Comparison of ENCODE assay signal across 16 mouse cellular contexts in the genomic region with DNA sequence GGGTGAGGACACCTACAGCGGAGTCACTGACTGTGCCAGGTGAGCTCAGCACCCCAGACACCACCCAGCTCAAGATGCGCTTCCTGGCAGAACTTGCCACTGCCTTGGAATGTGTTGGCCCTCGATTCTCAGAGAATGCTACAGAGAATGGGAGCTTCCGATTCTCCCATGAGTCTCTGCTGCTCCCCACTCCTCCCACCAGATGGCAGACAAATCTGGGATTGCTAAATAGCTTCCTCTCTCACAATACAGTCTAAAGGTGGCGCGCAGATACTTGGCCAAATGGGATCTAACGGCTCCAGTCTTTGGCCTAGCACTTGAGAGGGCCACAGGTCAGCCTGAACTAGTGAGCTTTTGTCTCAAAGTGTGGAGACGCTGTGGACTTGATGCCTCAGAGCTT. TPM values are rescaled to one million over a fixed set of nuclear protein-coding genes. Genes with fewer than 3 reads are reported as not detected.
DNase-seq lines count a peak whose midpoint lies in the region; ATAC-seq and TF ChIP-seq lines count a peak whose summit lies in the region.
"Had no signal": no experiment of that assay in that cellular context is flagged by ENCODE, and none has a peak within 500 bp of the region (broad histone marks: within the 10 kb centered on the region; RNA-seq: fewer than 3 reads in every experiment).

No protein-coding gene starts in this region.

- no peak overlapping the region for H3K4me3 ChIP-seq in hindbrain, postnatal 0 days (ENCODE audit: low read length)
- no peak overlapping the region for H3K4me3 ChIP-seq in hindbrain, embryonic 14.5 days (replicated peaks; ENCODE audit: low read length)
- H3K4me3 ChIP-seq in stomach, embryonic 16.5 days (replicated peaks; ENCODE audit: low read length) = no peak overlapping the region
- H3K4me3 ChIP-seq: embryonic facial prominence, embryonic 10.5 days; forebrain, embryonic 15.5 days; liver, embryonic 13.5 days; neural tube, embryonic 12.5 days had no signal

- no peak overlapping the region for H3K27ac ChIP-seq in hindbrain, postnatal 0 days
- no peak overlapping the region for H3K27ac ChIP-seq in hindbrain, embryonic 14.5 days
- H3K27ac ChIP-seq in stomach, embryonic 16.5 days (ENCODE audit: low read length) = peak overlapping the region; percentile 9; the same call in 1 of the 2 replicates
- H3K27ac ChIP-seq: embryonic facial prominence, embryonic 10.5 days; forebrain, embryonic 15.5 days; liver, embryonic 13.5 days; neural tube, embryonic 12.5 days had no signal

- no peak overlapping the region for H3K4me2 ChIP-seq in hindbrain, postnatal 0 days (ENCODE audit: low read depth, low read length)
- no peak overlapping the region for H3K4me2 ChIP-seq in hindbrain, embryonic 14.5 days (replicated peaks)
- no peak overlapping the region for H3K4me2 ChIP-seq in stomach, embryonic 16.5 days (ENCODE audit: low read depth, low read length)
- H3K4me2 ChIP-seq: forebrain, embryonic 15.5 days; liver, embryonic 13.5 days; midbrain, embryonic 11.5 days; neural tube, embryonic 12.5 days had no signal

- ATAC-seq in hindbrain, postnatal 0 days = no peak
- ATAC-seq in hindbrain, embryonic 14.5 days (ENCODE audit: low FRiP score) = no peak
- ATAC-seq in stomach, embryonic 16.5 days (ENCODE audit: insufficient read depth, low FRiP score) = no peak
- ATAC-seq: forebrain, embryonic 15.5 days had no signal

- peak; percentile 51 for DNase-seq in hindbrain, postnatal 0 days (ENCODE audit: low spot score)
- no peak for DNase-seq in hindbrain, embryonic 14.5 days (ENCODE audit: low spot score)
- DNase-seq in lung, postnatal 36 days = peak; percentile 8
- no peak for DNase-seq in lung, postnatal 4 days
- peak; percentile 71 for DNase-seq in R1 (ENCODE audit: low read depth, low spot score)
- DNase-seq in heart, postnatal 10 days = no peak
- DNase-seq: heart, adult 18-20 months; heart, postnatal 36 days; kidney, adult 9 months; liver, embryonic 13.5 days; thymus, postnatal 25 days had no signal

- no peak overlapping the region for H3K9ac ChIP-seq in hindbrain, postnatal 0 days (replicated peaks; ENCODE audit: low read length)
- H3K9ac ChIP-seq in hindbrain, embryonic 14.5 days = no peak overlapping the region
- H3K9ac ChIP-seq in stomach, embryonic 16.5 days (ENCODE audit: low read length) = no peak overlapping the region
- H3K9ac ChIP-seq: forebrain, embryonic 15.5 days; liver, embryonic 13.5 days; neural tube, embryonic 12.5 days had no signal

- H3K27me3 ChIP-seq in hindbrain, postnatal 0 days (ENCODE audit: insufficient read depth, low read length) = no peaks in the 10 kb centered on the region
- H3K27me3 ChIP-seq in hindbrain, embryonic 14.5 days (ENCODE audit: control insufficient read depth, insufficient read depth, low read length) = no peaks in the 10 kb centered on the region
- H3K27me3 ChIP-seq in stomach, embryonic 16.5 days (ENCODE audit: control insufficient read depth, insufficient read depth, low read length) = no peaks in the 10 kb centered on the region
- H3K27me3 ChIP-seq: forebrain, embryonic 15.5 days; liver, embryonic 13.5 days; neural tube, embryonic 12.5 days had no signal

- H3K9me3 ChIP-seq in hindbrain, postnatal 0 days (ENCODE audit: low read length) = no peaks in the 10 kb centered on the region
- H3K9me3 ChIP-seq in hindbrain, embryonic 14.5 days (ENCODE audit: control insufficient read depth, low read length) = no peaks in the 10 kb centered on the region
- no peaks in the 10 kb centered on the region for H3K9me3 ChIP-seq in stomach, embryonic 16.5 days (replicated peaks; ENCODE audit: control insufficient read depth, low read length)
- H3K9me3 ChIP-seq: embryonic facial prominence, embryonic 10.5 days; forebrain, embryonic 15.5 days; liver, embryonic 13.5 days; neural tube, embryonic 12.5 days had no signal

- H3K36me3 ChIP-seq in hindbrain, postnatal 0 days (ENCODE audit: insufficient read depth, low read length) = peaks cover 53% of the 10 kb centered on the region
- peaks cover 67% of the 10 kb centered on the region for H3K36me3 ChIP-seq in hindbrain, embryonic 14.5 days (replicated peaks; ENCODE audit: control insufficient read depth, insufficient read depth)
- peaks cover 25% of the 10 kb centered on the region for H3K36me3 ChIP-seq in stomach, embryonic 16.5 days (ENCODE audit: control insufficient read depth, insufficient read depth, low read length)

- 82% methylated on average over 8 of the region's 8 CpGs for WGBS in hindbrain, postnatal 0 days
- WGBS in hindbrain, embryonic 14.5 days = 88% methylated on average over 8 of the region's 8 CpGs
- WGBS in stomach, embryonic 16.5 days = 81% methylated on average over 8 of the region's 8 CpGs

- peak; percentile 54 for TF ChIP-seq CTCF in hindbrain, postnatal 0 days (IDR thresholded peaks at IDR 0.05; ENCODE audit: low read depth)

- intact Hi-C loops in heart, postnatal 10 days (cut with DNase I) = no loop called here

- H3K4me1 ChIP-seq in hindbrain, postnatal 0 days (ENCODE audit: insufficient read depth, low read length) = no peaks in the 10 kb centered on the region
- no peaks in the 10 kb centered on the region for H3K4me1 ChIP-seq in hindbrain, embryonic 14.5 days (replicated peaks; ENCODE audit: control insufficient read depth, insufficient read depth, low read length)
- H3K4me1 ChIP-seq in stomach, embryonic 16.5 days (ENCODE audit: control insufficient read depth, insufficient read depth, low read length) = no peaks in the 10 kb centered on the region
- H3K4me1 ChIP-seq: embryonic facial prominence, embryonic 10.5 days; forebrain, embryonic 15.5 days had no signal

RNA-seq across cellular contexts. Expression of gene Slc25a18, which starts 19.6 kb away (rescaled TPM):
- total RNA-seq in hindbrain, postnatal 0 days (2014; rRNA removed) = 94.7 and 105 TPM in 2 replicates
- polyA plus RNA-seq in hindbrain, postnatal 0 days (2015; fragmentation: Nextera tagmentation; extraction: Ambion mirVana) = 53.8 and 54.1 TPM in 2 replicates
- 17.8 and 22.1 TPM in 2 replicates for polyA plus RNA-seq in hindbrain, embryonic 14.5 days (2014; fragmentation: Nextera tagmentation; extraction: Ambion mirVana)
- polyA plus RNA-seq in stomach, embryonic 16.5 days (2015; fragmentation: Nextera tagmentation; extraction: Ambion mirVana) = 0.09 and 0.19 TPM in 2 replicates
- total RNA-seq in heart, postnatal 10 days (2021) = under 1 TPM; 0.22 to 0.48 TPM

RNA-seq across cellular contexts. Expression of gene Atp6v1e1, which starts 29.6 kb away (rescaled TPM):
- 201 and 205 TPM in 2 replicates for total RNA-seq in hindbrain, postnatal 0 days (2014; rRNA removed)
- polyA plus RNA-seq in hindbrain, postnatal 0 days (2015; fragmentation: Nextera tagmentation; extraction: Ambion mirVana) = 329 and 344 TPM in 2 replicates
- 297 and 309 TPM in 2 replicates for polyA plus RNA-seq in hindbrain, embryonic 14.5 days (2014; fragmentation: Nextera tagmentation; extraction: Ambion mirVana)
- polyA plus RNA-seq in stomach, embryonic 16.5 days (2015; fragmentation: Nextera tagmentation; extraction: Ambion mirVana) = 163 and 173 TPM in 2 replicates
- 100 to 1,000 TPM; 168 to 172 TPM for total RNA-seq in heart, postnatal 10 days (2021)

RNA-seq across cellular contexts. Expression of gene Bcl2l13, which starts 43.1 kb away (rescaled TPM):
- total RNA-seq in hindbrain, postnatal 0 days (2014; rRNA removed) = 41.0 and 177 TPM in 2 replicates
- 25.5 and 27.6 TPM in 2 replicates for polyA plus RNA-seq in hindbrain, postnatal 0 days (2015; fragmentation: Nextera tagmentation; extraction: Ambion mirVana)
- polyA plus RNA-seq in hindbrain, embryonic 14.5 days (2014; fragmentation: Nextera tagmentation; extraction: Ambion mirVana) = 28.2 and 28.7 TPM in 2 replicates
- 27.9 and 29.6 TPM in 2 replicates for polyA plus RNA-seq in stomach, embryonic 16.5 days (2015; fragmentation: Nextera tagmentation; extraction: Ambion mirVana)
- total RNA-seq in heart, postnatal 10 days (2021) = 10 to 100 TPM; 78.0 to 89.4 TPM

Comparison
In these comparisons a context has a peak if more than half of its experiments do, and no peak if none do; other contexts are left out.
1. DNase-seq: peak in hindbrain, postnatal 0 days (single experiment), lung, postnatal 36 days (single experiment) and R1 (single experiment); none in hindbrain, embryonic 14.5 days (single experiment), lung, postnatal 4 days (0 of 2) and heart, postnatal 10 days (0 of 2).
2. RNA of gene Slc25a18, which starts 19.6 kb away (polyA plus RNA-seq): 53.8 to 54.1 TPM in hindbrain, postnatal 0 days and 17.8 to 22.1 TPM in hindbrain, embryonic 14.5 days; 0.09 to 0.19 TPM in stomach, embryonic 16.5 days; every median in the first group is over 10 times any median in the second.